Mouse (Mus musculus): ENCODE measurements around the gene Ninj1. TPM values are rescaled to one million over a fixed set of nuclear protein-coding genes. Genes with fewer than 3 reads are reported as not detected.

Ninj1 gene
- total and polyA plus RNA-seq, 3 experiments, result 30.5 to 69.8 TPM; not detected in 1

GRCm38 (mm10) chr13:49242321-49243065, 55.2 kb downstream of the Ninj1 start:
- Histone ChIP-seq H3K4me3 (ENCODE audit: control insufficient read depth in 1 of 2, insufficient read depth in 1 of 2, low read depth in 2 of 2, low read length in 2 of 2) (peak overlapping the region; percentile 8 to 25), H3K79me2 (ENCODE audit: control insufficient read depth, insufficient read depth, low read length, poor library complexity) (no peaks in the 10 kb centered on the region), H3K36me3 (ENCODE audit: control insufficient read depth in 1 of 2, insufficient read depth in 2 of 2, low read length in 2 of 2) (peaks cover 0 to 7% of the 10 kb centered on the region in 2 experiments; a peak in 2 of 4 replicates), H3K27me3 (ENCODE audit: control insufficient read depth in 1 of 2, insufficient read depth in 2 of 2, low read length in 2 of 2) (no peaks in the 10 kb centered on the region), H3K27ac (ENCODE audit: control insufficient read depth, low read depth, low read length) (peak overlapping the region; percentile 90), H3K4me1 (ENCODE audit: control insufficient read depth in 1 of 2, insufficient read depth in 2 of 2, low read length in 2 of 2) (peaks cover 3 to 17% of the 10 kb centered on the region in 2 experiments), H3K9me3 (replicated peaks; ENCODE audit: insufficient read depth, low read length) (no peaks in the 10 kb centered on the region), H3K9ac (ENCODE audit: control insufficient read depth, low read depth, low read length, poor library complexity, severe bottlenecking) (peak overlapping the region; percentile 39)
- peak; percentile 96 for DNase-seq (ENCODE audit: low read depth, low spot score)
- TF ChIP-seq TAL1 (IDR thresholded peaks at IDR 0.05; ENCODE audit: low read length) (peak; percentile 81), BHLHE40 (IDR thresholded peaks at IDR 0.05; ENCODE audit: borderline replicate concordance, low read depth, low read length) (0 out of 2 replicates have a peak, but pooled peaks have one; percentile 8), ZNF384 (IDR thresholded peaks at IDR 0.05; ENCODE audit: low read depth, low read length) (no peak), SMC3 (IDR thresholded peaks at IDR 0.05; ENCODE audit: low read depth, low read length) (no peak), TBP (IDR thresholded peaks at IDR 0.05; ENCODE audit: low read depth, low read length) (peak; percentile 52), EP300 (IDR thresholded peaks at IDR 0.05; ENCODE audit: low read depth in 1 of 2, low read length in 2 of 2) (peak; percentile 75 to 85), SIN3A (IDR thresholded peaks at IDR 0.05; ENCODE audit: low read length) (peak; percentile 76), POLR2A (IDR thresholded peaks at IDR 0.05; ENCODE audit: control insufficient read depth in 1 of 2, insufficient read depth in 1 of 2, low read depth in 1 of 2, low read length in 2 of 2, poor library complexity in 1 of 2) (peak in 1 of 2 experiments; percentile 57; a peak in 2 of 4 replicates), MAZ (IDR thresholded peaks at IDR 0.05; ENCODE audit: low read depth, low read length) (peak; percentile 95; the same call in 1 of the 2 replicates), MEF2A (IDR thresholded peaks at IDR 0.05; ENCODE audit: extremely low read depth, insufficient replicate concordance, low read depth, low read length, poor library complexity, severe bottlenecking) (no peak), RCOR1 (IDR thresholded peaks at IDR 0.05; ENCODE audit: low read depth, low read length) (peak; percentile 8; the same call in 1 of the 2 replicates), HCFC1 (IDR thresholded peaks at IDR 0.05; ENCODE audit: low read depth, low read length) (peak; percentile 64), NRF1 (IDR thresholded peaks at IDR 0.05; ENCODE audit: insufficient read depth, low read depth, low read length, poor library complexity, severe bottlenecking) (no peak), GATA1 (IDR thresholded peaks at IDR 0.05; ENCODE audit: low read depth, low read length) (peak; percentile 64), E2F4 (IDR thresholded peaks at IDR 0.05; ENCODE audit: borderline replicate concordance, low read depth, low read length) (no peak), CHD2 (IDR thresholded peaks at IDR 0.05; ENCODE audit: low read length) (no peak), MXI1 (IDR thresholded peaks at IDR 0.05; ENCODE audit: low read depth, low read length) (no peak; the same call in 1 of the 2 replicates), ETS1 (IDR thresholded peaks at IDR 0.05; ENCODE audit: low read depth, low read length) (peak; percentile 75), CTCF (IDR thresholded peaks at IDR 0.05 in 2 of 3, conservative IDR thresholded peaks at IDR 0.05 in 1 of 3; ENCODE audit: control insufficient read depth in 1 of 3, insufficient read depth in 1 of 3, low read depth in 2 of 3, low read length in 3 of 3, poor library complexity in 1 of 3, severe bottlenecking in 1 of 3) (no peak), TCF12 (IDR thresholded peaks at IDR 0.05; ENCODE audit: low read depth, low read length) (peak; percentile 51; the same call in 1 of the 2 replicates), ZMIZ1 (IDR thresholded peaks at IDR 0.05; ENCODE audit: low read depth, low read length) (peak; percentile 30; the same call in 1 of the 2 replicates), POLR2AphosphoS2 (IDR thresholded peaks at IDR 0.05; ENCODE audit: low read length) (peak; percentile 50; the same call in 1 of the 2 replicates), NELFE (IDR thresholded peaks at IDR 0.05; ENCODE audit: low read depth, low read length) (peak; percentile 52; the same call in 1 of the 2 replicates), MYB (IDR thresholded peaks at IDR 0.05; ENCODE audit: low read depth, low read length) (peak; percentile 75), ELF1 (IDR thresholded peaks at IDR 0.05; ENCODE audit: low read depth, low read length) (no peak; the same call in 1 of the 2 replicates), JUND (IDR thresholded peaks at IDR 0.05; ENCODE audit: low read depth, low read length) (no peak), MAX (IDR thresholded peaks at IDR 0.05; ENCODE audit: low read length) (peak; percentile 36; the same call in 1 of the 2 replicates)

All from MEL (cell line).